In the genomic region with DNA sequence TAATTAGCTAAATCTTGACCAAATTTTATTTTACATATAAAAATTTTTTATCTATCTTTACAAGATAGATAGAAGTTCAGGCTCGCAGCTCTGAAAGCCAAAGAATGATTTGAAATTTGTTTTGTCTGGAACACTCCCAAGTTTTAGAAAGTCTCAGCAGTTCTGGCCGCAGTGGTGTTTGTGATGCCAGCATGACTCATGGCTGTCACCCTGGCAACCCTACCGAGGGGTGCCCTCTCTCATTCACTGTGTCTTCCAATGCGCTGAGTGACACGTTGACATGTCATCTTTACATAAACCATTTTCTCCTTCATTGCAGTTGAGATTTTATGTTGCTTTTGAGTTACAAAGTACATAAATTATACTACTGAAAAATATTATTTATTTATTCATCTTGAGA, we compare ENCODE assay signal across 15 mouse cellular contexts.
DNase-seq lines count a peak whose midpoint lies in the region; ATAC-seq and TF ChIP-seq lines count a peak whose summit lies in the region.
"Had no signal": no experiment of that assay in that cellular context is flagged by ENCODE, and none has a peak within 500 bp of the region (broad histone marks: within the 10 kb centered on the region; RNA-seq: fewer than 3 reads in every experiment).

No protein-coding gene starts in this region.

- no peak for ATAC-seq in midbrain, postnatal 0 days (ENCODE audit: low FRiP score)
- no peak for ATAC-seq in midbrain, embryonic 16.5 days
- no peak for ATAC-seq in megakaryocyte, adult 5-6 weeks (ENCODE audit: poor library complexity, severe bottlenecking)
- no peak for ATAC-seq in stomach, postnatal 0 days (ENCODE audit: low FRiP score, low TSS enrichment)

- no peak overlapping the region for H3K9ac ChIP-seq in midbrain, postnatal 0 days (replicated peaks; ENCODE audit: low read length, poor library complexity, severe bottlenecking)
- no peak overlapping the region for H3K9ac ChIP-seq in midbrain, embryonic 16.5 days (ENCODE audit: low read depth, low read length)
- H3K9ac ChIP-seq in stomach, postnatal 0 days (ENCODE audit: low read length) = no peak overlapping the region
- H3K9ac ChIP-seq: hindbrain, embryonic 15.5 days; kidney, embryonic 15.5 days; liver, embryonic 13.5 days had no signal

- no peak overlapping the region for H3K27ac ChIP-seq in midbrain, postnatal 0 days (ENCODE audit: low read depth, low read length)
- H3K27ac ChIP-seq in midbrain, embryonic 16.5 days (ENCODE audit: low read length) = no peak overlapping the region
- H3K27ac ChIP-seq in layer of hippocampus, adult 2 months = no peak overlapping the region
- H3K27ac ChIP-seq in stomach, postnatal 0 days (replicated peaks) = no peak overlapping the region
- H3K27ac ChIP-seq: hindbrain, embryonic 15.5 days; kidney, embryonic 15.5 days; left cerebral cortex, adult 2 months; liver, embryonic 13.5 days had no signal

- H3K4me2 ChIP-seq in midbrain, postnatal 0 days (ENCODE audit: low read depth, low read length, poor library complexity, severe bottlenecking) = no peak overlapping the region
- no peak overlapping the region for H3K4me2 ChIP-seq in midbrain, embryonic 16.5 days (ENCODE audit: low read length)
- no peak overlapping the region for H3K4me2 ChIP-seq in stomach, postnatal 0 days (replicated peaks; ENCODE audit: low read depth)
- H3K4me2 ChIP-seq: hindbrain, embryonic 15.5 days; kidney, embryonic 15.5 days; liver, embryonic 13.5 days had no signal

- H3K9me3 ChIP-seq in midbrain, postnatal 0 days (ENCODE audit: low read length) = no peaks in the 10 kb centered on the region
- no peaks in the 10 kb centered on the region for H3K9me3 ChIP-seq in midbrain, embryonic 16.5 days (replicated peaks; ENCODE audit: control insufficient read depth, low read length, poor library complexity, severe bottlenecking)
- no peaks in the 10 kb centered on the region for H3K9me3 ChIP-seq in stomach, postnatal 0 days (ENCODE audit: control insufficient read depth, low read length)
- H3K9me3 ChIP-seq: hindbrain, embryonic 15.5 days; kidney, embryonic 15.5 days; liver, embryonic 13.5 days had no signal

- WGBS in midbrain, postnatal 0 days = 51% methylated on average over 5 of the region's 5 CpGs
- WGBS in midbrain, embryonic 16.5 days = 60% methylated on average over 5 of the region's 5 CpGs
- WGBS in stomach, postnatal 0 days = 62% methylated on average over 5 of the region's 5 CpGs

- H3K4me3 ChIP-seq in midbrain, postnatal 0 days (ENCODE audit: low read depth, low read length) = no peak overlapping the region
- H3K4me3 ChIP-seq in midbrain, embryonic 16.5 days (ENCODE audit: low read depth, low read length) = no peak overlapping the region
- H3K4me3 ChIP-seq in layer of hippocampus, adult 2 months = no peak overlapping the region
- no peak overlapping the region for H3K4me3 ChIP-seq in stomach, postnatal 0 days (ENCODE audit: low read depth, low read length)
- H3K4me3 ChIP-seq: hindbrain, embryonic 15.5 days; kidney, embryonic 15.5 days; left cerebral cortex, adult 2 months; liver, embryonic 13.5 days had no signal

- no peak for TF ChIP-seq CTCF in midbrain, postnatal 0 days (IDR thresholded peaks at IDR 0.05)
- no peak for TF ChIP-seq CTCF in layer of hippocampus, adult 2 months (conservative IDR thresholded peaks at IDR 0.05)
- no peak for TF ChIP-seq CTCF in stomach, postnatal 0 days (IDR thresholded peaks at IDR 0.05; ENCODE audit: low read depth)

- DNase-seq in cerebellum, adult 9-11 months = peak; percentile 6
- no peak for DNase-seq in cerebellum, adult 8-10 months
- peak; percentile 53 for DNase-seq in midbrain, postnatal 0 days (ENCODE audit: low spot score)
- DNase-seq in adrenal gland, adult 8-10 months = peak; percentile 56
- peak; percentile 26 to 48 for DNase-seq in layer of hippocampus, adult 2 months (ENCODE audit: low spot score in 2 of 2)
- DNase-seq in stomach, postnatal 0 days (ENCODE audit: low spot score) = no peak
- DNase-seq: gastrocnemius, postnatal 14 days; liver, embryonic 13.5 days; lung, postnatal 4 days; retina, postnatal 1 day had no signal

- no peaks in the 10 kb centered on the region for H3K27me3 ChIP-seq in midbrain, postnatal 0 days (ENCODE audit: insufficient read depth, low read length)
- H3K27me3 ChIP-seq in midbrain, embryonic 16.5 days (ENCODE audit: control insufficient read depth, insufficient read depth, low read depth, low read length) = no peaks in the 10 kb centered on the region; the same call in 1 of the 2 replicates
- H3K27me3 ChIP-seq in stomach, postnatal 0 days (ENCODE audit: control insufficient read depth, insufficient read depth, low read length) = no peaks in the 10 kb centered on the region
- H3K27me3 ChIP-seq: hindbrain, embryonic 15.5 days; kidney, embryonic 15.5 days; liver, embryonic 13.5 days had no signal

- H3K4me1 ChIP-seq in midbrain, postnatal 0 days (ENCODE audit: insufficient read depth, low read length) = no peaks in the 10 kb centered on the region
- H3K4me1 ChIP-seq in midbrain, embryonic 16.5 days (ENCODE audit: control insufficient read depth, insufficient read depth, low read length) = no peaks in the 10 kb centered on the region
- no peaks in the 10 kb centered on the region for H3K4me1 ChIP-seq in stomach, postnatal 0 days (replicated peaks; ENCODE audit: control insufficient read depth, insufficient read depth)
- H3K4me1 ChIP-seq: hindbrain, embryonic 15.5 days; kidney, embryonic 15.5 days; liver, embryonic 13.5 days had no signal

- no peak for TF ChIP-seq EP300 in stomach, postnatal 0 days (optimal IDR thresholded peaks at IDR 0.05)

- H3K36me3 ChIP-seq in midbrain, postnatal 0 days (ENCODE audit: insufficient read depth, low read length) = no peaks in the 10 kb centered on the region
- no peaks in the 10 kb centered on the region for H3K36me3 ChIP-seq in midbrain, embryonic 16.5 days (ENCODE audit: control insufficient read depth, insufficient read depth, low read length)
- H3K36me3 ChIP-seq in stomach, postnatal 0 days (ENCODE audit: control insufficient read depth, insufficient read depth, low read length) = no peaks in the 10 kb centered on the region
- H3K36me3 ChIP-seq: hindbrain, embryonic 15.5 days; kidney, embryonic 15.5 days; liver, embryonic 13.5 days had no signal

Comparison
In these comparisons a context has a peak if more than half of its experiments do, and no peak if none do; other contexts are left out.
1. DNase-seq: peak in cerebellum, adult 9-11 months (single experiment), midbrain, postnatal 0 days (single experiment), adrenal gland, adult 8-10 months (single experiment) and layer of hippocampus, adult 2 months (2 of 2); none in cerebellum, adult 8-10 months (single experiment) and stomach, postnatal 0 days (single experiment).